Mouse (Mus musculus) thymus, adult 2 months (tissue): ENCODE data around the gene Nop53.

ENCODE experiments used
- CTCF ChIP-seq: fragments of 200-500 bp; IDR thresholded peaks from 2 replicates; pipeline ENCODE4 v1.5.1; 2012; ENCODE audit warnings: mild to moderate bottlenecking, control low read depth, low read length, moderate library complexity, borderline replicate concordance; ENCODE audit not compliant: control insufficient read depth, poor library complexity, insufficient read depth; ENCODE audit errors: extremely low read depth
- POLR2A ChIP-seq: fragments of 200-500 bp; IDR thresholded peaks from 2 replicates; pipeline ENCODE4 v1.6.1; 2012; ENCODE audit warnings: mild to moderate bottlenecking, low read length, control low read depth, moderate library complexity; ENCODE audit not compliant: control insufficient read depth, poor library complexity, insufficient read depth; ENCODE audit errors: extremely low read depth

DNA sequence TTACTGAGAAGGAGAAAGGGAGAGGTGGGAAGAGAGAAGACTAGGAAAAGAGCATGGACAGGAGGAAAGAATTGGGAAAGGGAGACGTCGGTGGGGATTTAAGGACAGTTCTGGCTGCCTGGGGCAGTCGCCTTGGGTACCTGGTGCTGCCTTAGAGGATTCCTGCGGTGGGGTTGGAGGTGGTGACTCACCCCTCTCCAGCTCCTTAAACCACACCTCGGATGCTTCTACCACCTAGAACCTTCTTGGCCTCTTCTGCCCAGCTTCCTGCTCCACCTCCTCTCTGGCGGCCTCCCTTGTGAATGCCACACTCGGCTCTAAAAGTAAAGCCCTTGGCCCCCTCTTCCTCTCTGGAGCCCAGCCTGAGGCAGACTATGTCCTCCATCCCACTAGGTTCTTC lies 9.6 kb upstream of the Nop53 start:
- no peak for TF ChIP-seq CTCF
- TF ChIP-seq POLR2A, result no peak
